Mouse (Mus musculus): ENCODE measurements around the gene Tmem106c. TPM values are rescaled to one million over a fixed set of nuclear protein-coding genes. Genes with fewer than 3 reads are reported as not detected.

Tmem106c gene
- polyA plus RNA-seq, 1 experiment from 2014 or later = 16.4 TPM

DNA sequence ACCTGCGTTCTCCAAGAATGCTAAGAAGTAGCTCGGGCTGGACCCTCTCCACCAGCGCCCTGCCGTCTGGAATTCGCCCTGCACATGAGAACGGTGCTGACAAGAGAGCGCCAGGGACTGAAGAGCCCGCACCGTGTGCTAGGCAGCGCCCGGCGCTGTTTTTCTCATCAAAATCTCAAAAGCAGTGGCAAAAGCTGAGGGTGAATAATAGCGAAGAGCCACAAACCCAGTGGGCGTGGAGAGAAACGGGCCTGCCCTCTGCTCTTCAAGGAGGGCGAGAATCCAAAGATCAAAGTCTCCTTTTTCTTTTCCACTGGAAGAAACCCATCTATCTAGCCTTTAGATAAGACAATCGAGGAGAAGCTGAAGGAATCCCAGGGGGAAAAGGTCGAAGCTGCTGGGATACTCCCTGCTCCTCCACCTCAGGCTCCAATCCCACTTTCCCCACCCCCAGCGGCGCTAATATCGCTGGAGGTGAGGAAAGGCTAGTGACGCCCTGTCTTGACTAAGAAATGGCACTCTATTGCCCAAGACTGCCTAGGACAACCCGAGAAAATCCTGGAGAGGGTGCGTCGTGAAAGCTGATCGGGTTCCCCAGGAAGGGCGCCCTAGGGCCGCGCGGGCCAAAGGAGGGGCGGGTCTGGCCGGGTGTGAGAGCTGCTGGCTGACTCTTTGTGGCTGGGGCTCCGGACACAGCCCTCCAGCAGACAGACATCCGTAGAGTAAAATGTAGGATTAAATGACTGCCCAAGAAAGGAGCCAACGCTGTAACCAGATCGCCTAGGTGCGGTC is 37.5 kb downstream of the Tmem106c start:
- no peak for TF ChIP-seq CTCF (IDR thresholded peaks at IDR 0.05; ENCODE audit: low read depth)
- no peak for TF ChIP-seq EP300 (IDR thresholded peaks at IDR 0.05; ENCODE audit: low read depth)
- DNase-seq = no peak
- peaks cover 89% of the 10 kb centered on the region for H3K27me3 ChIP-seq (ENCODE audit: insufficient read depth, low read length)
- H3K4me3 ChIP-seq (ENCODE audit: low read depth, low read length) = peak overlapping the region; percentile 22; the same call in 1 of the 2 replicates
- 0 out of 2 replicates have a peak, but pooled peaks cover 6% of the 10 kb centered on the region for H3K4me1 ChIP-seq (ENCODE audit: insufficient read depth)
- ATAC-seq = no peak
- peak overlapping the region; percentile 36; the same call in 1 of the 2 replicates for H3K4me2 ChIP-seq (ENCODE audit: low read depth, low read length)
- 2% methylated on average over 36 of the region's 37 CpGs for WGBS (ENCODE audit: insufficient replicate concordance)
- no peak overlapping the region for H3K27ac ChIP-seq (ENCODE audit: low read depth)
- no peaks in the 10 kb centered on the region for H3K9me3 ChIP-seq (ENCODE audit: low read length)
- H3K36me3 ChIP-seq (replicated peaks; ENCODE audit: insufficient read depth, low read length) = no peaks in the 10 kb centered on the region
- H3K9ac ChIP-seq (replicated peaks) = no peak overlapping the region

DNA sequence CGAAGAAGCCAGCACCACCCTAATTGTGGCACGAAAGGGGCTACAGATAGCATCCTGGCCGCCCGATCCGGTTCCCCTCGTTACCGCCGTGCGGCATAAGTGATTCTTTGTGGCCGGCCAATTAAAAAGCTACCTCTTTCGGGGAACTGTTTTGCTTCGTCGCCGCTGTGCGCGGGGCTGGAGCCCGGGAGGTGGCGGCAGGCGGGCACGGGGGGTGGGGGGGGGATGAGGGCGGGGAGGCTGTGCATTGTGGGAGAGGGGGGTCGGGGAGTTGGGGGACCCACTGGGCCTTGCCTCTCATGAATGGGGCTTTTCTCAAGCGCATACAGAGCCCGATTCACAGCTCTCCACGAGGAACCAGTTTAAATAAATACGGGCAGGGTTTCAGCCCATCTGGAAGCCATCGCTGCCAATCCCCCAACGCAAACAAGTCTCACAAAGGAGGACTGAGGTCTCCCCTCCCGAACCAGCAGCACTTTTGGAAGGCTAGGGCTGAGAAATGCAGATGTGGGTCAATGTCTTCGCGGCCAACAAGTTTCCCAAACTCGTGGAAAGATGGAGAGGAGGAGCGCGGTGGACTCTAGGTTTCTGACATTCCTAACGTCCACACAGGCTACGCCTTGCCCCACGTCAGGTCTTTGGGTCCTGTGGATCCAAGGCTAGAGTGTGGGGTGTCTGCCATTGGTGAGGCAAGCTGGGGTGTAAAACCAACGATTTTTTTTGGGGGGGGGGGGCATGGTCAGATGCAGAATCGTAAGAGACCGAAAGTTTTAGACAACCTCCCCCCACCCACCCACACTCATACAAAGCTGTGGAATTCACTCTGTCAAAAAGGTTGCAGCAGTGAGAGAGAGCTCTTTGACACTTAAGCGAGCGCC is 38.4 kb downstream of the Tmem106c start:
- Histone ChIP-seq H3K9ac (replicated peaks) (no peak overlapping the region), H3K27ac (ENCODE audit: low read depth) (no peak overlapping the region), H3K4me2 (ENCODE audit: low read depth, low read length) (peak overlapping the region; percentile 36; the same call in 1 of the 2 replicates), H3K9me3 (ENCODE audit: low read length) (no peaks in the 10 kb centered on the region), H3K4me3 (ENCODE audit: low read depth, low read length) (peak overlapping the region; percentile 22; the same call in 1 of the 2 replicates), H3K4me1 (ENCODE audit: insufficient read depth) (0 out of 2 replicates have a peak, but pooled peaks cover 6% of the 10 kb centered on the region), H3K36me3 (replicated peaks; ENCODE audit: insufficient read depth, low read length) (no peaks in the 10 kb centered on the region), H3K27me3 (ENCODE audit: insufficient read depth, low read length) (peaks cover 90% of the 10 kb centered on the region)
- TF ChIP-seq CTCF (IDR thresholded peaks at IDR 0.05; ENCODE audit: low read depth) = no peak
- TF ChIP-seq EP300 (IDR thresholded peaks at IDR 0.05; ENCODE audit: low read depth) = no peak
- no peak for DNase-seq
- WGBS (ENCODE audit: insufficient replicate concordance) = 1% methylated on average over 40 of the region's 42 CpGs
- ATAC-seq = no peak

DNA sequence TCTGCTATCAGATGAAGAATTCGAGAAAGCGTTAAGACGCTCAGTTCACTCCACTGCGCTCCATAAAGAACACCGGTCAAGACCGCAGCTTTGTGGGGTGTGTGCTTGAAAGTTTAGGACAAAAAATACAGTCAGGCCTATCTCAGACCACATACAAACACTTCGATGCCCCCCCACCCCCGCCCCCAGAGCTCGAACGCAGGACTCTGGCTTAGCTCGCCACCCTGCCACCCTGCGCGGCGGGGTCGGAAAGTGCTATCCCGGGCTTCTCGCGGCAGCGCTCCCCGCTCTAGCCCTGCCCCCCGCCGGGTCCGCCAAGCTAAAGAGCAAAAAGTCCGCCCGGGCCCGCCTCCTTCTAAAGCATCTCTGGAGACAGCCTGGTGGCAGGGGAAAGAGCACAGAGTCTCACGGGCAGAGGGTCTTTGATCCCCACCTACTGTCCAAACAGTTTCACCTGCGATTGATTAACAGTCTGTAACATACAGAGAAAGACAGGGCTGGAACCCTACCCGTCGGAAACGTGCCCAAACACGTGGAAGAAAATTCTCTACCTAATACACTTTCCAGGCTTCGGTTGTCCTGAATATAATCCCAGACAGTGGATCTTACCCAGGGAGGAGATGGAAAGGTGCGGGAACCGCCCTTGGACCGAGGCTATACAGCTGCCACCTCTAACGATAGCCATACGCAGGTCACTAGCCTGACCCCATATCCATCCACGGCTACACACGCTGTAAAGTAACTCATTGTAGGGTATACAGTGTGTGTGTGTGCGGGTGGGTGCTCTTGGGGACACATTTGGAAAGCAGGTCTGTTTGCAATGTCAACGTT is 39.2 kb downstream of the Tmem106c start:
- H3K4me3 ChIP-seq (ENCODE audit: low read depth, low read length) = no peak overlapping the region
- under 1% methylated on average over 42 of the region's 42 CpGs for WGBS (ENCODE audit: insufficient replicate concordance)
- peaks cover 88% of the 10 kb centered on the region for H3K27me3 ChIP-seq (ENCODE audit: insufficient read depth, low read length)
- H3K4me1 ChIP-seq (ENCODE audit: insufficient read depth) = 0 out of 2 replicates have a peak, but pooled peaks cover 6% of the 10 kb centered on the region
- H3K9ac ChIP-seq (replicated peaks) = no peak overlapping the region
- TF ChIP-seq EP300 (IDR thresholded peaks at IDR 0.05; ENCODE audit: low read depth) (no peak), CTCF (IDR thresholded peaks at IDR 0.05; ENCODE audit: low read depth) (no peak)
- no peak overlapping the region for H3K4me2 ChIP-seq (ENCODE audit: low read depth, low read length)
- ATAC-seq (no peak), DNase-seq (peak; percentile 36)
- no peaks in the 10 kb centered on the region for H3K9me3 ChIP-seq (ENCODE audit: low read length)
- H3K27ac ChIP-seq (ENCODE audit: low read depth) = no peak overlapping the region
- H3K36me3 ChIP-seq (replicated peaks; ENCODE audit: insufficient read depth, low read length) = no peaks in the 10 kb centered on the region

DNA sequence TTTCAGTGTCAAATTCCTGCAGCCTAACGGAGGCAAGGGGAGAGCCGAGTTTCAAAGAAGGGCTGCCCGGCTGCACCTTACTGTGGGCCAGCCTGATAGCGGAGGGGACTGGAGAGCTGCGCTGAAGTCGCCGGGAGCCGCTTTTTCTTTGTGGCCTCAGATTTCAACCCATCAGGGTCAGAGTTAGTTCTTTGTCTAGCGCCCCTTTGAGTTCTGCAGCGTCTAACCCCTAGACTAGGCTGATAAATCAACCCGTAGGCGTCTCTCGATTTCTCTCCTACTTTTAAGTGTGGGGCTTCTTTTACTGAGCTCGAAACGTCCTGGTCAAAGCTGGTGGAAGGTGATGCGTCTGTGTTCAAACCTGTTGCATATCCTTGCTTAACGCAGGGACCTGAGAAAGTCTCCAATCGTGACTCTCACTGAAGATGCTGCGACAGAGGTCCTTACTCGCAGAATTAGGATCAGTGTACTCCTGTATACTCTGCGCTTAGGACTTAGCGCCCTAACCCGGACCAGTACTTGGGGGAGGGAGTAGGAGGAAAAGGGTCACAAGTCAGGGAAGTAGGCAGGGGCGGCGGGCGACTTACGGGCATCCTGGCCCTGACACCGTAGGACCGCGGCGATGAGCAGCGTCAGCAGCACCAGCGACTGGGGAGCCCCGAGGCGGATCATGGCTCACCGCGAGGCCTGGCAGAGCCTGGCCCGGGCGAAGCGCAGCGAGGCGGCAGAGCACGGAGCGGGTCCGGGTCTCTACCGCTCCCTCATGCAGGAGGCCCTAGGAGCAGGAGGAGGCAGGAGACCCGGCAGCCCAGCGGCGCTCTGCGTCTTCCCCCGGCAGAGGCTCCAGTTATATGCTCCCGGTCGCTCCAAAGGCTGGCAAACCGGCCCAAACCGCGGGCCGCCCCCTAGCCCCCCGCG is 40.1 kb downstream of the Tmem106c start, which contains the start of gene Col2a1:
Gene Col2a1, minus strand, starts transcription at position 874 of the 918 bp plus-strand sequence.
- DNase-seq (no peak), ATAC-seq (no peak)
- no peak within 1 kb of the TSS for H3K9ac ChIP-seq (replicated peaks)
- 1% methylated on average over 52 of the region's 59 CpGs for WGBS (ENCODE audit: insufficient replicate concordance)
- H3K4me1 ChIP-seq (ENCODE audit: insufficient read depth) = 0 out of 2 replicates have a peak, but pooled peaks cover 6% of the 10 kb centered on the region
- peak within 1 kb of the TSS; percentile 13; the same call in 1 of the 2 replicates for H3K4me2 ChIP-seq (ENCODE audit: low read depth, low read length)
- no peaks in the 10 kb centered on the region for H3K9me3 ChIP-seq (ENCODE audit: low read length)
- H3K36me3 ChIP-seq (replicated peaks; ENCODE audit: insufficient read depth, low read length) = no peaks in the 10 kb centered on the region
- no peak for TF ChIP-seq EP300 (IDR thresholded peaks at IDR 0.05; ENCODE audit: low read depth)
- no peak for TF ChIP-seq CTCF (IDR thresholded peaks at IDR 0.05; ENCODE audit: low read depth)
- H3K4me3 ChIP-seq (ENCODE audit: low read depth, low read length) = peak within 1 kb of the TSS; percentile 10; the same call in 1 of the 2 replicates
- H3K27ac ChIP-seq (ENCODE audit: low read depth) = no peak within 1 kb of the TSS
- peaks cover 81% of the 10 kb centered on the region for H3K27me3 ChIP-seq (ENCODE audit: insufficient read depth, low read length)

DNA sequence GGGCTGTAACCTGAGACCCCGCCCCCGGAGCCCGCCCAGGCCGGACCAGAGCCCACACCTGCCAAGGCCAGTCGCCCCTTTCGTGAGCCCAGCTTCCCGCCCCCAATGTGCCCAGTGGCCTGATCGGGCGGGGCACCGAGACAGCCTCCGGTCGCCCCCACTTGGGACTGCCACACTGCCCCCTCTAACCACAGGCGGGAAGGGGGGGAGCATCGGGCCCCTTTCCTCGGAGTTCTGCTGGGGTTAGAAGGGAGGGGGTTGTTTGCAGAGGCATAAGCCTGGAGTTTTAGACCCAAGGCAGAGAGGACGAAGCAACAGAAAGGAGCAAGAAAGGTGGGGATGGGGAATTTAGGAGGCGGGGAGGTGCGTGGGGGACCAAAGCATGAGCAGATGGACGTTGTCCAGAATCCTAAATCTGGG is 40.8 kb downstream of the Tmem106c start:
- Histone ChIP-seq H3K9me3 (ENCODE audit: low read length) (no peaks in the 10 kb centered on the region), H3K4me3 (ENCODE audit: low read depth, low read length) (peak overlapping the region; percentile 10; the same call in 1 of the 2 replicates), H3K36me3 (replicated peaks; ENCODE audit: insufficient read depth, low read length) (no peaks in the 10 kb centered on the region), H3K27ac (ENCODE audit: low read depth) (no peak overlapping the region), H3K4me2 (ENCODE audit: low read depth, low read length) (peak overlapping the region; percentile 13; the same call in 1 of the 2 replicates), H3K9ac (replicated peaks) (no peak overlapping the region), H3K27me3 (ENCODE audit: insufficient read depth, low read length) (peaks cover 79% of the 10 kb centered on the region), H3K4me1 (ENCODE audit: insufficient read depth) (0 out of 2 replicates have a peak, but pooled peaks cover 6% of the 10 kb centered on the region)
- TF ChIP-seq CTCF (IDR thresholded peaks at IDR 0.05; ENCODE audit: low read depth) (no peak), EP300 (IDR thresholded peaks at IDR 0.05; ENCODE audit: low read depth) (no peak)
- 3% methylated on average over 19 of the region's 19 CpGs for WGBS (ENCODE audit: insufficient replicate concordance)
- DNase-seq = no peak
- ATAC-seq = no peak

Measured in liver, postnatal 0 days (tissue).